ENCODE assay signal across 1 mouse cellular context in genomic region chr9:65549139-65549538, GRCm38 (mm10).
TF ChIP-seq lines count a peak whose summit lies in the region.

No protein-coding gene starts in this region.

TF ChIP-seq in MEL, 35 proteins besides CTCF, POLR2A, EP300 and RAD21 (continued from another document):
- TF ChIP-seq HCFC1 (IDR thresholded peaks at IDR 0.05; ENCODE audit: low read depth, low read length) (no peak), CHD2 (IDR thresholded peaks at IDR 0.05; ENCODE audit: low read length) (no peak), NELFE (IDR thresholded peaks at IDR 0.05; ENCODE audit: low read depth, low read length) (no peak), RCOR1 (IDR thresholded peaks at IDR 0.05; ENCODE audit: low read depth, low read length) (no peak), E2F4 (IDR thresholded peaks at IDR 0.05; ENCODE audit: borderline replicate concordance, low read depth, low read length) (no peak), TAL1 (IDR thresholded peaks at IDR 0.05; ENCODE audit: low read length) (no peak), ZC3H11A (IDR thresholded peaks at IDR 0.05; ENCODE audit: low read depth, low read length) (no peak), MAZ (IDR thresholded peaks at IDR 0.05; ENCODE audit: low read depth, low read length) (no peak), NRF1 (IDR thresholded peaks at IDR 0.05; ENCODE audit: insufficient read depth, low read depth, low read length, poor library complexity, severe bottlenecking) (no peak), MYC (IDR thresholded peaks at IDR 0.05; ENCODE audit: low read depth, low read length) (no peak)
